ENCODE assay signal across 6 mouse cellular contexts in genomic region chr9:59701094-59701493, GRCm38 (mm10).
"Had no signal": no experiment of that assay in that cellular context is flagged by ENCODE, and none has a peak within 500 bp of the region (broad histone marks: within the 10 kb centered on the region; RNA-seq: fewer than 3 reads in every experiment).

No protein-coding gene starts in this region.

- DNase-seq: kidney, adult 2 months; kidney, postnatal 14 days; retina, postnatal 1 day; right cerebral cortex, postnatal 4 days; spleen, adult 18-20 months; thymus, postnatal 36 days had no signal
